Mouse (Mus musculus): ENCODE data around the gene Nrgn. TPM values are rescaled to one million over a fixed set of nuclear protein-coding genes. Genes with fewer than 3 reads are reported as not detected.

The Nrgn gene
- polyA plus RNA-seq (2015; fragmentation: Nextera tagmentation; extraction: Ambion mirVana) = 16.1 and 17.3 TPM in 2 replicates

- H3K27ac ChIP-seq (replicated peaks) = no peak within 1 kb of the TSS
- no peaks in the 10 kb centered on the region for H3K9me3 ChIP-seq
- peak within 1 kb of the TSS; percentile 41 for H3K9ac ChIP-seq (replicated peaks)
- 4% methylated on average over 31 of the region's 31 CpGs for WGBS
- H3K27me3 ChIP-seq = peaks cover 46% of the 10 kb centered on the region
- H3K4me3 ChIP-seq = peak within 1 kb of the TSS; percentile 49
- ATAC-seq (replicated peaks) = peak; percentile 93
- peak within 1 kb of the TSS; percentile 98 for H3K4me2 ChIP-seq (replicated peaks)
- H3K4me1 ChIP-seq = peaks cover 21% of the 10 kb centered on the region
- no peaks in the 10 kb centered on the region for H3K36me3 ChIP-seq
Observed at GRCm38 (mm10) chr9:37552536-37553293, at the start of gene Nrgn. Gene Nrgn, minus strand, starts transcription at chr9:37552904.

- no peaks in the 10 kb centered on the region for H3K27me3 ChIP-seq
- H3K4me1 ChIP-seq = no peaks in the 10 kb centered on the region
- ATAC-seq (replicated peaks) = no peak
- H3K36me3 ChIP-seq = no peaks in the 10 kb centered on the region
- no peak overlapping the region for H3K27ac ChIP-seq (replicated peaks)
- no peak overlapping the region for H3K4me2 ChIP-seq (replicated peaks)
- no peak overlapping the region for H3K4me3 ChIP-seq
- no peaks in the 10 kb centered on the region for H3K9me3 ChIP-seq
- H3K9ac ChIP-seq (replicated peaks) = no peak overlapping the region
- WGBS = 95% methylated on average over 2 of the region's 2 CpGs
Observed at GRCm38 (mm10) chr9:37600538-37601205, 48.0 kb upstream of the Nrgn start.

- no peak overlapping the region for H3K9ac ChIP-seq (replicated peaks)
- H3K4me1 ChIP-seq = no peaks in the 10 kb centered on the region
- no peaks in the 10 kb centered on the region for H3K27me3 ChIP-seq
- no peak overlapping the region for H3K4me2 ChIP-seq (replicated peaks)
- no peak overlapping the region for H3K27ac ChIP-seq (replicated peaks)
- H3K36me3 ChIP-seq = no peaks in the 10 kb centered on the region
- WGBS = 95% methylated on average over 2 of the region's 2 CpGs
- H3K4me3 ChIP-seq = no peak overlapping the region
- H3K9me3 ChIP-seq = no peaks in the 10 kb centered on the region
- ATAC-seq (replicated peaks) = no peak
Observed at GRCm38 (mm10) chr9:37598637-37599036, 45.9 kb upstream of the Nrgn start.

GRCm38 (mm10) chr9:37595570-37595969 is 42.9 kb upstream of the Nrgn start:
- Histone ChIP-seq H3K4me1 (no peaks in the 10 kb centered on the region), H3K27me3 (no peaks in the 10 kb centered on the region), H3K27ac (replicated peaks) (no peak overlapping the region), H3K4me2 (replicated peaks) (no peak overlapping the region), H3K9me3 (no peaks in the 10 kb centered on the region), H3K9ac (replicated peaks) (no peak overlapping the region), H3K4me3 (no peak overlapping the region), H3K36me3 (no peaks in the 10 kb centered on the region)
- 92% methylated on average over 1 of the region's 1 CpGs for WGBS
- ATAC-seq (replicated peaks) = no peak

- no peak overlapping the region for H3K4me3 ChIP-seq
- no peaks in the 10 kb centered on the region for H3K4me1 ChIP-seq
- no peak for ATAC-seq (replicated peaks)
- no peak overlapping the region for H3K9ac ChIP-seq (replicated peaks)
- H3K4me2 ChIP-seq (replicated peaks) = no peak overlapping the region
- H3K36me3 ChIP-seq = no peaks in the 10 kb centered on the region
- WGBS = 86% methylated on average over 3 of the region's 3 CpGs
- no peak overlapping the region for H3K27ac ChIP-seq (replicated peaks)
- H3K27me3 ChIP-seq = no peaks in the 10 kb centered on the region
- no peaks in the 10 kb centered on the region for H3K9me3 ChIP-seq
Observed at GRCm38 (mm10) chr9:37593690-37594089, 41.0 kb upstream of the Nrgn start.

- H3K4me3 ChIP-seq = no peak overlapping the region
- no peaks in the 10 kb centered on the region for H3K4me1 ChIP-seq
- no peaks in the 10 kb centered on the region for H3K36me3 ChIP-seq
- no peaks in the 10 kb centered on the region for H3K9me3 ChIP-seq
- H3K27me3 ChIP-seq = no peaks in the 10 kb centered on the region
- no peak overlapping the region for H3K9ac ChIP-seq (replicated peaks)
- no peak overlapping the region for H3K27ac ChIP-seq (replicated peaks)
- 62% methylated on average over 6 of the region's 6 CpGs for WGBS
- no peak for ATAC-seq (replicated peaks)
- no peak overlapping the region for H3K4me2 ChIP-seq (replicated peaks)
Observed at GRCm38 (mm10) chr9:37592633-37593032, 39.9 kb upstream of the Nrgn start.

- H3K36me3 ChIP-seq = no peaks in the 10 kb centered on the region
- no peaks in the 10 kb centered on the region for H3K9me3 ChIP-seq
- H3K27ac ChIP-seq (replicated peaks) = no peak overlapping the region
- no peaks in the 10 kb centered on the region for H3K27me3 ChIP-seq
- no peak for ATAC-seq (replicated peaks)
- no peak overlapping the region for H3K4me2 ChIP-seq (replicated peaks)
- H3K4me3 ChIP-seq = no peak overlapping the region
- no peak overlapping the region for H3K9ac ChIP-seq (replicated peaks)
- H3K4me1 ChIP-seq = no peaks in the 10 kb centered on the region
- WGBS = 70% methylated on average over 2 of the region's 2 CpGs
Observed at GRCm38 (mm10) chr9:37592025-37592424, 39.3 kb upstream of the Nrgn start.

GRCm38 (mm10) chr9:37590381-37590780 is 37.7 kb upstream of the Nrgn start:
- H3K27me3 ChIP-seq = no peaks in the 10 kb centered on the region
- H3K9ac ChIP-seq (replicated peaks) = no peak overlapping the region
- H3K4me3 ChIP-seq = no peak overlapping the region
- no peak overlapping the region for H3K4me2 ChIP-seq (replicated peaks)
- ATAC-seq (replicated peaks) = no peak
- H3K27ac ChIP-seq (replicated peaks) = no peak overlapping the region
- WGBS = 93% methylated on average over 4 of the region's 4 CpGs
- H3K9me3 ChIP-seq = no peaks in the 10 kb centered on the region
- no peaks in the 10 kb centered on the region for H3K4me1 ChIP-seq
- no peaks in the 10 kb centered on the region for H3K36me3 ChIP-seq

- Histone ChIP-seq H3K36me3 (no peaks in the 10 kb centered on the region), H3K9me3 (no peaks in the 10 kb centered on the region), H3K4me1 (no peaks in the 10 kb centered on the region), H3K4me3 (no peak overlapping the region), H3K27me3 (no peaks in the 10 kb centered on the region), H3K4me2 (replicated peaks) (no peak overlapping the region), H3K9ac (replicated peaks) (no peak overlapping the region), H3K27ac (replicated peaks) (0 out of 2 replicates have a peak overlapping the region, but pooled peaks have one; percentile 12)
- 67% methylated on average over 4 of the region's 4 CpGs for WGBS
- ATAC-seq (replicated peaks) = peak; percentile 58; the same call in 1 of the 2 replicates
Observed at GRCm38 (mm10) chr9:37586718-37587117, 34.0 kb upstream of the Nrgn start.

- Histone ChIP-seq H3K27ac (replicated peaks) (no peak overlapping the region), H3K4me3 (no peak overlapping the region), H3K36me3 (no peaks in the 10 kb centered on the region), H3K9me3 (no peaks in the 10 kb centered on the region), H3K9ac (replicated peaks) (no peak overlapping the region), H3K4me1 (no peaks in the 10 kb centered on the region), H3K27me3 (no peaks in the 10 kb centered on the region), H3K4me2 (replicated peaks) (no peak overlapping the region)
- WGBS = 89% methylated on average over 5 of the region's 5 CpGs
- ATAC-seq (replicated peaks) = no peak
Observed at GRCm38 (mm10) chr9:37583594-37583993, 30.9 kb upstream of the Nrgn start.

GRCm38 (mm10) chr9:37576436-37576930 is 23.8 kb upstream of the Nrgn start:
- Histone ChIP-seq H3K9me3 (no peaks in the 10 kb centered on the region), H3K27me3 (no peaks in the 10 kb centered on the region), H3K36me3 (no peaks in the 10 kb centered on the region), H3K4me2 (replicated peaks) (peak overlapping the region; percentile 28), H3K4me1 (peaks cover 15% of the 10 kb centered on the region), H3K4me3 (no peak overlapping the region), H3K27ac (replicated peaks) (peak overlapping the region; percentile 72), H3K9ac (replicated peaks) (no peak overlapping the region)
- ATAC-seq (replicated peaks) = peak; percentile 87
- WGBS = 26% methylated on average over 14 of the region's 14 CpGs

- no peaks in the 10 kb centered on the region for H3K36me3 ChIP-seq
- H3K4me2 ChIP-seq (replicated peaks) = no peak overlapping the region
- 68% methylated on average over 3 of the region's 3 CpGs for WGBS
- H3K9ac ChIP-seq (replicated peaks) = no peak overlapping the region
- peaks cover 29% of the 10 kb centered on the region for H3K4me1 ChIP-seq
- no peaks in the 10 kb centered on the region for H3K27me3 ChIP-seq
- H3K27ac ChIP-seq (replicated peaks) = no peak overlapping the region
- no peak for ATAC-seq (replicated peaks)
- no peaks in the 10 kb centered on the region for H3K9me3 ChIP-seq
- no peak overlapping the region for H3K4me3 ChIP-seq
Observed at GRCm38 (mm10) chr9:37572204-37572876, 19.6 kb upstream of the Nrgn start.

All from forebrain, embryonic 15.5 days (tissue).